Mouse (Mus musculus): ENCODE measurements around the gene Lrrc8a. TPM values are rescaled to one million over a fixed set of nuclear protein-coding genes. Genes with fewer than 3 reads are reported as not detected.
A peak's percentile ranks its signal among the peaks of the same experiment; 100 is the strongest.

The Lrrc8a gene
- polyA plus RNA-seq, 1 experiment from 2014 or later: 37.6 TPM

- no peak for ATAC-seq (ENCODE audit: insufficient read depth, low FRiP score, low read depth)
- Histone ChIP-seq H3K27ac (no peak overlapping the region), H3K9ac (no peak overlapping the region), H3K4me3 (replicated peaks) (no peak overlapping the region), H3K9me3 (no peaks in the 10 kb centered on the region), H3K4me1 (peaks cover 2% of the 10 kb centered on the region), H3K36me3 (no peaks in the 10 kb centered on the region), H3K27me3 (replicated peaks) (no peaks in the 10 kb centered on the region), H3K4me2 (no peak overlapping the region)
- 63% methylated on average over 6 of the region's 6 CpGs for WGBS
These were observed 25.9 kb upstream of the Lrrc8a start for GRCm38 (mm10) chr2:30211408-30212168.

GRCm38 (mm10) chr2:30212169-30212545 is 25.4 kb upstream of the Lrrc8a start:
- WGBS: 72% methylated on average over 4 of the region's 4 CpGs
- Histone ChIP-seq H3K27ac (no peak overlapping the region), H3K27me3 (replicated peaks) (no peaks in the 10 kb centered on the region), H3K9me3 (no peaks in the 10 kb centered on the region), H3K9ac (no peak overlapping the region), H3K4me1 (no peaks in the 10 kb centered on the region), H3K4me3 (replicated peaks) (no peak overlapping the region), H3K36me3 (no peaks in the 10 kb centered on the region), H3K4me2 (no peak overlapping the region)
- no peak for ATAC-seq (ENCODE audit: insufficient read depth, low FRiP score, low read depth)

- WGBS: 72% methylated on average over 1 of the region's 1 CpGs
- H3K27me3 ChIP-seq (replicated peaks): no peaks in the 10 kb centered on the region
- no peaks in the 10 kb centered on the region for H3K9me3 ChIP-seq
- no peak overlapping the region for H3K27ac ChIP-seq
- H3K4me2 ChIP-seq: no peak overlapping the region
- no peak overlapping the region for H3K4me3 ChIP-seq (replicated peaks)
- no peaks in the 10 kb centered on the region for H3K36me3 ChIP-seq
- no peaks in the 10 kb centered on the region for H3K4me1 ChIP-seq
- no peak for ATAC-seq (ENCODE audit: insufficient read depth, low FRiP score, low read depth)
- no peak overlapping the region for H3K9ac ChIP-seq
These were observed 24.6 kb upstream of the Lrrc8a start for GRCm38 (mm10) chr2:30212951-30213350.

GRCm38 (mm10) chr2:30214745-30215144 is 22.8 kb upstream of the Lrrc8a start:
- H3K9me3 ChIP-seq: no peaks in the 10 kb centered on the region
- no peak overlapping the region for H3K4me3 ChIP-seq (replicated peaks)
- ATAC-seq (ENCODE audit: insufficient read depth, low FRiP score, low read depth): no peak
- no peak overlapping the region for H3K9ac ChIP-seq
- no peaks in the 10 kb centered on the region for H3K36me3 ChIP-seq
- H3K27me3 ChIP-seq (replicated peaks): no peaks in the 10 kb centered on the region
- H3K4me1 ChIP-seq: no peaks in the 10 kb centered on the region
- WGBS: 83% methylated on average over 3 of the region's 3 CpGs
- H3K27ac ChIP-seq: no peak overlapping the region
- no peak overlapping the region for H3K4me2 ChIP-seq

GRCm38 (mm10) chr2:30215493-30215892 is 22.0 kb upstream of the Lrrc8a start:
- no peaks in the 10 kb centered on the region for H3K4me1 ChIP-seq
- no peak for ATAC-seq (ENCODE audit: insufficient read depth, low FRiP score, low read depth)
- H3K27me3 ChIP-seq (replicated peaks): no peaks in the 10 kb centered on the region
- H3K9me3 ChIP-seq: no peaks in the 10 kb centered on the region
- H3K36me3 ChIP-seq: no peaks in the 10 kb centered on the region
- no peak overlapping the region for H3K4me3 ChIP-seq (replicated peaks)
- no peak overlapping the region for H3K4me2 ChIP-seq
- 58% methylated on average over 6 of the region's 6 CpGs for WGBS
- no peak overlapping the region for H3K27ac ChIP-seq
- H3K9ac ChIP-seq: no peak overlapping the region

- 93% methylated on average over 5 of the region's 5 CpGs for WGBS
- H3K4me1 ChIP-seq: no peaks in the 10 kb centered on the region
These were observed 21.2 kb upstream of the Lrrc8a start for GRCm38 (mm10) chr2:30216293-30216692.

GRCm38 (mm10) chr2:30235593-30235992 is 1.9 kb upstream of the Lrrc8a start:
- Histone ChIP-seq H3K4me3 (replicated peaks) (no peak overlapping the region), H3K36me3 (peaks cover 7% of the 10 kb centered on the region), H3K27me3 (replicated peaks) (no peaks in the 10 kb centered on the region), H3K27ac (no peak overlapping the region), H3K4me2 (no peak overlapping the region), H3K4me1 (peaks cover 23% of the 10 kb centered on the region), H3K9me3 (0 out of 2 replicates have a peak, but pooled peaks cover 4% of the 10 kb centered on the region), H3K9ac (no peak overlapping the region)
- WGBS: 81% methylated on average over 5 of the region's 5 CpGs
- no peak for ATAC-seq (ENCODE audit: insufficient read depth, low FRiP score, low read depth)

More at GRCm38 (mm10) chr2:30216293-30216692, 21.2 kb upstream of the Lrrc8a start:
- no peak overlapping the region for H3K9ac ChIP-seq
- no peaks in the 10 kb centered on the region for H3K36me3 ChIP-seq
- no peak for ATAC-seq (ENCODE audit: insufficient read depth, low FRiP score, low read depth)
- no peaks in the 10 kb centered on the region for H3K27me3 ChIP-seq (replicated peaks)
- no peak overlapping the region for H3K27ac ChIP-seq
- no peak overlapping the region for H3K4me3 ChIP-seq (replicated peaks)
- H3K4me2 ChIP-seq: no peak overlapping the region
- no peaks in the 10 kb centered on the region for H3K9me3 ChIP-seq

- Histone ChIP-seq H3K36me3 (peaks cover 18% of the 10 kb centered on the region), H3K27me3 (replicated peaks) (no peaks in the 10 kb centered on the region), H3K9ac (peak overlapping the region; percentile 66), H3K4me3 (replicated peaks) (peak overlapping the region; percentile 88), H3K4me1 (peaks cover 23% of the 10 kb centered on the region), H3K4me2 (peak overlapping the region; percentile 84), H3K9me3 (no peaks in the 10 kb centered on the region), H3K27ac (peak overlapping the region; percentile 82)
- no peak for ATAC-seq (ENCODE audit: insufficient read depth, low FRiP score, low read depth)
- WGBS: 2% methylated on average over 18 of the region's 18 CpGs
These were observed 903 bp upstream of the Lrrc8a start for GRCm38 (mm10) chr2:30236426-30237198.

GRCm38 (mm10) chr2:30237881-30238280 is 366 bp downstream of the Lrrc8a start:
- Histone ChIP-seq H3K27ac (peak overlapping the region; percentile 93), H3K27me3 (replicated peaks) (no peaks in the 10 kb centered on the region), H3K36me3 (peaks cover 19% of the 10 kb centered on the region), H3K9ac (peak overlapping the region; percentile 72), H3K9me3 (no peaks in the 10 kb centered on the region), H3K4me3 (replicated peaks) (peak overlapping the region; percentile 88), H3K4me2 (peak overlapping the region; percentile 71), H3K4me1 (peaks cover 23% of the 10 kb centered on the region)
- 0% methylated on average over 27 of the region's 42 CpGs for WGBS
- ATAC-seq (ENCODE audit: insufficient read depth, low FRiP score, low read depth): peak; percentile 84

- Histone ChIP-seq H3K36me3 (peaks cover 19% of the 10 kb centered on the region), H3K4me1 (peaks cover 23% of the 10 kb centered on the region), H3K27me3 (replicated peaks) (no peaks in the 10 kb centered on the region), H3K4me3 (replicated peaks) (peak overlapping the region; percentile 88), H3K9ac (no peak overlapping the region), H3K4me2 (peak overlapping the region; percentile 71), H3K27ac (peak overlapping the region; percentile 93; the same call in 1 of the 2 replicates), H3K9me3 (no peaks in the 10 kb centered on the region)
- ATAC-seq (ENCODE audit: insufficient read depth, low FRiP score, low read depth): no peak
- WGBS: 62% methylated on average over 3 of the region's 3 CpGs
These were observed 1.5 kb downstream of the Lrrc8a start for GRCm38 (mm10) chr2:30238906-30239465.

- no peak overlapping the region for H3K4me3 ChIP-seq (replicated peaks)
- no peak for ATAC-seq (ENCODE audit: insufficient read depth, low FRiP score, low read depth)
- no peaks in the 10 kb centered on the region for H3K9me3 ChIP-seq
- H3K4me1 ChIP-seq: peaks cover 29% of the 10 kb centered on the region
- no peak overlapping the region for H3K9ac ChIP-seq
- H3K27ac ChIP-seq: peak overlapping the region; percentile 93; the same call in 1 of the 2 replicates
- WGBS: 65% methylated on average over 4 of the region's 4 CpGs
- H3K27me3 ChIP-seq (replicated peaks): no peaks in the 10 kb centered on the region
- peak overlapping the region; percentile 71; the same call in 1 of the 2 replicates for H3K4me2 ChIP-seq
- peaks cover 19% of the 10 kb centered on the region for H3K36me3 ChIP-seq
These were observed 2.3 kb downstream of the Lrrc8a start for GRCm38 (mm10) chr2:30239777-30240176.

GRCm38 (mm10) chr2:30240267-30240666 is 2.8 kb downstream of the Lrrc8a start, which contains the start of gene Gm28035:
Gm28035 (plus strand) TSS chr2:30240567.
- H3K27me3 ChIP-seq (replicated peaks): no peaks in the 10 kb centered on the region
- H3K4me3 ChIP-seq (replicated peaks): no peak within 1 kb of the TSS
- 71% methylated on average over 2 of the region's 2 CpGs for WGBS
- ATAC-seq (ENCODE audit: insufficient read depth, low FRiP score, low read depth): no peak
- no peaks in the 10 kb centered on the region for H3K9me3 ChIP-seq
- H3K4me2 ChIP-seq: peak within 1 kb of the TSS; percentile 71; the same call in 1 of the 2 replicates
- peaks cover 32% of the 10 kb centered on the region for H3K4me1 ChIP-seq
- H3K9ac ChIP-seq: no peak within 1 kb of the TSS
- peak within 1 kb of the TSS; percentile 93; the same call in 1 of the 2 replicates for H3K27ac ChIP-seq
- H3K36me3 ChIP-seq: peaks cover 19% of the 10 kb centered on the region
